Mouse (Mus musculus): ENCODE results near the gene Samd4b.
A peak's percentile ranks its signal among the peaks of the same experiment; 100 is the strongest.
"Not testable (repeated sequence)": the region's sequence is repeated elsewhere in the genome, so short reads cannot be mapped to it uniquely, and the experiment has no call there.

Samd4b gene

GRCm38 (mm10) chr7:28597642-28598446 lies at the start of gene Samd4b, which contains the start of gene Pak4:
Samd4b (minus strand) TSS chr7:28598144.
Pak4 (minus strand) TSS chr7:28598185.
- DNase-seq, result peak; percentile 99 to 100

- no peak for DNase-seq
Measured at GRCm38 (mm10) chr7:28647016-28647415, 49.1 kb upstream of the Samd4b start.

- DNase-seq, result no peak
Measured at GRCm38 (mm10) chr7:28645947-28646475, 48.1 kb upstream of the Samd4b start.

- no peak for DNase-seq
Measured at GRCm38 (mm10) chr7:28645366-28645765, 47.4 kb upstream of the Samd4b start.

GRCm38 (mm10) chr7:28641546-28641945 lies 43.6 kb upstream of the Samd4b start:
- no peak for DNase-seq

GRCm38 (mm10) chr7:28637511-28637910 lies 39.6 kb upstream of the Samd4b start:
- peak; percentile 18 to 30 for DNase-seq

- no peak for DNase-seq
Measured at GRCm38 (mm10) chr7:28634128-28634527, 36.2 kb upstream of the Samd4b start.

GRCm38 (mm10) chr7:28631073-28631472 lies 33.1 kb upstream of the Samd4b start, which contains the start of gene Acp7:
Acp7 (minus strand) TSS chr7:28631332.
- no peak for DNase-seq

- no peak for DNase-seq
Measured at GRCm38 (mm10) chr7:28624791-28625190, 26.8 kb upstream of the Samd4b start.

GRCm38 (mm10) chr7:28619098-28619715 lies 21.3 kb upstream of the Samd4b start:
- DNase-seq, result no peak

- no peak for DNase-seq
Measured at GRCm38 (mm10) chr7:28605951-28606350, 8.0 kb upstream of the Samd4b start.

- not testable (repeated sequence) for DNase-seq
Measured at GRCm38 (mm10) chr7:28603788-28604187, 5.8 kb upstream of the Samd4b start.

GRCm38 (mm10) chr7:28603136-28603535 lies 5.2 kb upstream of the Samd4b start:
- DNase-seq, result no peak

- peak; percentile 53 to 75 for DNase-seq
Measured at GRCm38 (mm10) chr7:28601668-28602067, 3.7 kb upstream of the Samd4b start.

GRCm38 (mm10) chr7:28601029-28601428 lies 3.1 kb upstream of the Samd4b start:
- peak; percentile 60 to 89 for DNase-seq

- DNase-seq, result no peak
Measured at GRCm38 (mm10) chr7:28598951-28599350, 1.0 kb upstream of the Samd4b start.

GRCm38 (mm10) chr7:28597277-28597570 lies 720 bp downstream of the Samd4b start:
- DNase-seq, result no peak

GRCm38 (mm10) chr7:28596436-28597276 lies 1.3 kb downstream of the Samd4b start:
- peak; percentile 83 to 90 for DNase-seq

GRCm38 (mm10) chr7:28595751-28596435 lies 2.1 kb downstream of the Samd4b start:
- DNase-seq, result peak in 1 of 2 experiments; percentile 40

GRCm38 (mm10) chr7:28593206-28594111 lies 4.5 kb downstream of the Samd4b start:
- DNase-seq, result peak; percentile 69 to 72

GRCm38 (mm10) chr7:28591862-28592261 lies 6.1 kb downstream of the Samd4b start:
- no peak for DNase-seq

Measured in kidney, postnatal 36 days (tissue).